Mouse (Mus musculus) kidney, embryonic 14.5 days (tissue): Measurements from ENCODE around the gene Dnal1. TPM values are rescaled to one million over a fixed set of nuclear protein-coding genes. Genes with fewer than 3 reads are reported as not detected.
A peak's percentile ranks its signal among the peaks of the same experiment; 100 is the strongest.
"Not testable (repeated sequence)": the region's sequence is repeated elsewhere in the genome, so short reads cannot be mapped to it uniquely, and the experiment has no call there.

Source experiments
- ATAC-seq: fragments of 200-750 bp; cut with Nextera tagmentation; 2 replicates; pipeline ENCODE4 v1.8.0; 2017; ENCODE audit warnings: moderate number of reproducible peaks, mild to moderate bottlenecking, moderate TSS enrichment, moderate library complexity; ENCODE audit not compliant: low FRiP score, low TSS enrichment
- H3K27ac ChIP-seq: fragments of 300-500 bp; sonication (generic); 2 replicates; pipeline ENCODE4 v1.5.1; 2014; ENCODE audit warnings: low read depth, mild to moderate bottlenecking, low read length, moderate library complexity, mixed read lengths
- H3K27me3 ChIP-seq: fragments of 300-500 bp; sonication (generic); 2 replicates; pipeline ENCODE4 v1.6.1; 2014; ENCODE audit warnings: mild to moderate bottlenecking, low read length; ENCODE audit not compliant: control insufficient read depth, insufficient read depth
- H3K36me3 ChIP-seq: fragments of 300-500 bp; sonication (generic); 2 replicates; pipeline ENCODE4 v1.6.1; 2014; ENCODE audit warnings: low read length, mixed read lengths; ENCODE audit not compliant: control insufficient read depth, insufficient read depth
- H3K4me1 ChIP-seq: fragments of 300-500 bp; sonication (generic); 2 replicates; pipeline ENCODE4 v1.6.1; 2014; ENCODE audit warnings: low read length, mixed read lengths; ENCODE audit not compliant: control insufficient read depth, insufficient read depth
- H3K4me2 ChIP-seq: fragments of 300-500 bp; sonication (generic); replicated peaks from 2 replicates; pipeline ENCODE4 v1.6.1; 2014; ENCODE audit warnings: low read depth, mild to moderate bottlenecking, low read length
- H3K4me3 ChIP-seq: fragments of 300-500 bp; sonication (generic); 2 replicates; pipeline ENCODE4 v1.5.1; 2014; ENCODE audit warnings: mild to moderate bottlenecking, low read length
- H3K9ac ChIP-seq: fragments of 300-500 bp; sonication (generic); 2 replicates; pipeline ENCODE4 v1.6.1; 2014; ENCODE audit warnings: low read depth, mild to moderate bottlenecking, low read length, moderate library complexity
- H3K9me3 ChIP-seq: fragments of 300-500 bp; sonication (generic); 2 replicates; pipeline ENCODE4 v1.6.1; 2016; ENCODE audit warnings: low read length; ENCODE audit not compliant: control insufficient read depth
- WGBS: fragments of 180-500 bp; shearing (Covaris S2); extraction: QIAGEN DNeasy Blood & Tissue Kit; methylation state at CpG from one replicate; pipeline ENCODE4 v1.1.7; 2014; 5-methylcytosine and 5-hydroxymethylcytosine counted together
- polyA plus RNA-seq: library from polyadenylated mRNA; unstranded; fragments of >200 nt; fragmentation: Nextera tagmentation; extraction: Ambion mirVana; gene quantifications from 2 replicates; pipeline ENCODE4 v1.2.1, GENCODE M21; 2014

Gene Dnal1
- polyA plus RNA-seq, 1 experiment from 2014 or later, result 5.1 TPM

DNA sequence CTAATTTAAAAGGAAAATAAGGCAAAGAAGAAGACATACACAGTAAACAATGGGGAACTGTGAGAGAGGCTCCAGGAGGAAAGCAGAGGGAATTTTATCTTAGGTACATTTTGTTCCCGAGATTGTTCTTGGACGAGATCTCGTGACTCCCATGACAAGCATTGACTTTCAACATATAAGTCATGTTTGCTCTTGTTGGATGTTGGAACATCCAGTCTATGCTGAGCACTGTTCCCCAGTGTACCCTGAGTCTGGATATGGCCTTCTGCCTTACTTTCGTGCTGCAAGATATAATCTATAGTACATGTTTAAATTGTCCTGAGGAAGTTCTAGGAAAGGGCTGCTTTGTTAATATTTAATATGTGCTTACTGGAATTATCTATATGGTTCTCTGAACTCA, 29.6 kb upstream of the Dnal1 start:
- WGBS, result 78% methylated on average over 4 of the region's 4 CpGs

DNA sequence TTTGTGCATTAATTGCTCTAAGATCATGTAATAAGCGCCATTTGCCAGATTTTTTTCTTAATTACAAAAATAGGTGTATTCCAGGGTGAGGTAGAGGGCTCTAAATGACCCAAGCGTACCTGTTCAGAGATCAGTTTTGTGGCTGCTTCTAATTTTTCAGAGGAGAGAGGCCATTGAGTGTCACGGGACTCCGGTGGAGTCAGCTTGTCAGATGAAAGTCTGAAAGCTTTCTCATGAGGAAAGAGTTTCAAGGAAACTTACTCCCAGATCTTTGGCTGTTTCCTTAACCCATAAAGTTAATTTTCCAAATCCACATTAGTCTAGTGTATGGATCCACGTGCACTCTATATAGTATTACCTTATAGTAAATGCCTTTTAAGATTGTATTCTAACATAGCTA, 19.5 kb upstream of the Dnal1 start:
- H3K4me2 ChIP-seq, H3K27me3 ChIP-seq, H3K36me3 ChIP-seq, ATAC-seq, H3K9ac ChIP-seq, H3K9me3 ChIP-seq, H3K27ac ChIP-seq, H3K4me1 ChIP-seq, H3K4me3 ChIP-seq: not testable (repeated sequence)
- 95% methylated on average over 5 of the region's 5 CpGs for WGBS

More for the DNA sequence above, 29.6 kb upstream of the Dnal1 start:
- no peaks in the 10 kb centered on the region for H3K27me3 ChIP-seq
- no peaks in the 10 kb centered on the region for H3K4me1 ChIP-seq
- no peak overlapping the region for H3K4me2 ChIP-seq
- no peak overlapping the region for H3K27ac ChIP-seq
- H3K4me3 ChIP-seq, result no peak overlapping the region
- H3K9me3 ChIP-seq, result peaks cover 7% of the 10 kb centered on the region; the same call in 1 of the 2 replicates
- H3K36me3 ChIP-seq, result no peaks in the 10 kb centered on the region
- ATAC-seq, result no peak
- H3K9ac ChIP-seq, result no peak overlapping the region

DNA sequence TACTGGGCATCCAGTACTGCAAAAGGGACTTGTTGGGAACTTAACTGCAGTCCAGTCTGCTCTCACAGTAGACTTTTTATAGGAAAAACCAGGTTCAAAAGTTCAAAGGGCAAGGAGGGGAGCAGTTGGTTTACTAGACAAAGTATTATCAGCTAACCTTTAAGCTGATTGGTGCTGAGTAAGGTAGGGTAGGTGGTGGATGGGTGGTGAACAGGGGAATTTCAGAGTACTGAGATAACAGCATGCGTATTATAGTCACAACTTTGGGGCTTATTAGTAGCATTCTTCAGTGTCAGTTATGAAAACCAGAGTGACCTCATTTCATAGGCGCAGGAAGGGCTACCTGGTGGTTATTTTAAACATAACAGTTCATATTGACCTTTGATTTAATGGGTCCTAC, 14.6 kb upstream of the Dnal1 start:
- WGBS, result 97% methylated on average over 2 of the region's 2 CpGs
- peaks cover 3% of the 10 kb centered on the region; the same call in 1 of the 2 replicates for H3K9me3 ChIP-seq

DNA sequence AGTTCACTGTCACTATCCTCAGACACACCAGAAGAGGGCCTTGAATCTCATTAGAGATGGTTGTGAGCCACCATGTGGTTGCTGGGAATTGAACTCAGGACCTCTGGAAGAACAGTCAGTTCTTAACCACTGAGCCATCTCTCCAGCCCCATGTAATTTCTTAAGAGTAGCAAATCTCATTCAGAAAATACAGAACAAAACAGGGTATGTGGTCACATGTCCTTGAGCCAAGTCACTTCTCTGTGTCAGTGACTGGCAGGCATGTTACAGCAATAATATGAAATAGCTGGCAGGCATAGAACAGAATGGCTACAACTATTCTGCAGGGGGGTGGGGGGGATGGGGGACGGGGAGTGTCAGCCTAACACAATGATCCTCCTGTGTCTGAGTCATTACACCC, 14.1 kb upstream of the Dnal1 start:
- Histone ChIP-seq H3K4me2 (0 out of 2 replicates have a peak overlapping the region, but pooled peaks have one; percentile 78), H3K4me3 (no peak overlapping the region), H3K4me1 (no peaks in the 10 kb centered on the region), H3K9me3 (peaks cover 3% of the 10 kb centered on the region; the same call in 1 of the 2 replicates), H3K36me3 (no peaks in the 10 kb centered on the region), H3K9ac (no peak overlapping the region), H3K27ac (no peak overlapping the region), H3K27me3 (no peaks in the 10 kb centered on the region)
- WGBS, result 50% methylated on average over 1 of the region's 1 CpGs
- no peak for ATAC-seq

More for the DNA sequence above, 14.6 kb upstream of the Dnal1 start:
- H3K27ac ChIP-seq, result no peak overlapping the region
- H3K4me3 ChIP-seq, result no peak overlapping the region
- H3K4me2 ChIP-seq, result no peak overlapping the region
- H3K36me3 ChIP-seq, result no peaks in the 10 kb centered on the region
- H3K9ac ChIP-seq, result no peak overlapping the region
- no peak for ATAC-seq
- no peaks in the 10 kb centered on the region for H3K27me3 ChIP-seq
- H3K4me1 ChIP-seq, result no peaks in the 10 kb centered on the region

DNA sequence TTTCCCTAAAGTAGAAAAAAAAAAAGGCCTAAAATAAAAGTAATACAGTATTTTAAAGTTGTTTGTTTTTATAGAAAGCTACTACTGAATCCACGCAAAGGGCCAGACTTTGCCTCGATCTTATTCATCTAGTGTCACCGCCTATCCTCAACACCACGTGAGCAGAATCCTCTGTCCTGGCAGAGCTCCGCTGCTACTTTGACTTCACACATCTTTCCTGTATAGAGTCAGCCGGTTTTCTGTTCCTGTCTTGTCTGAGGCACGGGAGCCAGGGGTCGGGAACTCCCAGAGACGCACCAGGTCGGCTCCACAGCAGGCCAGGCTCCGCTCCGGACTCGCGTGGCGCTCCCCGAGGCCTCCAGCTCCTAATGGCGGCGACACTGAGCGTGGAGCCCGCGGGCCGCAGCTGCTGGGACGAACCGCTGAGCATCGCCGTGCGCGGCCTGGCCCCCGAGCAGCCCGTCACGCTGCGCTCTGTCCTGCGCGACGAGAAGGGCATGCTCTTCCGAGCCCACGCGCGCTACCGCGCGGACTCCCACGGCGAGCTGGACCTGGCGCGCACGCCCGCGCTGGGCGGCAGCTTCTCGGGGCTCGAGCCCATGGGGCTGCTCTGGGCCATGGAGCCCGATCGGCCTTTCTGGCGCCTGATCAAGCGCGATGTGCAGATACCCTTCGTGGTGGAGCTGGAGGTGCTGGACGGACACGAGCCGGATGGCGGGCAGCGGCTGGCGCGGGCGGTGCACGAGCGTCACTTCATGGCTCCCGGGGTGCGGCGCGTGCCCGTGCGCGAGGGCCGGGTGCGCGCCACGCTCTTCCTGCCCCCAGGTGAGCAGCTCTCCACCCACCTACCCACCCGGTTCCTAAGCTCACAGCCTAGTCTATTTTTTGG, 13.3 kb upstream of the Dnal1 start, which contains the start of gene Acot6:
TSS of gene Acot6 (plus strand) at position 51 of the 889 bp plus-strand sequence.
- not testable (repeated sequence) for H3K9me3 ChIP-seq, H3K27me3 ChIP-seq, H3K27ac ChIP-seq, H3K36me3 ChIP-seq, H3K4me1 ChIP-seq
- under 1% methylated on average over 49 of the region's 80 CpGs for WGBS
- peak within 1 kb of the TSS; percentile 65 for H3K9ac ChIP-seq
- peak within 1 kb of the TSS; percentile 78 for H3K4me2 ChIP-seq
- H3K4me3 ChIP-seq, result peak within 1 kb of the TSS; percentile 50
- ATAC-seq, result peak; percentile 76

DNA sequence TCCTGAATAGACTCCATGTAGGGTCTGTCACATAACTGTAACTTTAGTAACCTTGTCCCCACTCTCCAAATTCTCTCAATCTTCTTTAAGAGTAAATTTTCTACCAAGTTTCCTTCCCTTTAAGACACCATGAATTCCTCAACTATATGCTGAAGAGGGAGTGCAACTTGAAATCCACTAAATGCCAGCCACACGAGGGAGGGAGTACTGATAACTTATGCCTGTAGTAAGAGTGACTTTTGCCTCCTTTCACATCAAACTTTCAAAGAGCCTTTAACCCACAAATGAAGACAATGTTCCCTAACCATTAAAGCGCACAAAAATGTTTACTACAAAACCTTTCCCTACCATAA, 12.7 kb upstream of the Dnal1 start:
- H3K9ac ChIP-seq, result peak overlapping the region; percentile 65; the same call in 1 of the 2 replicates
- no peaks in the 10 kb centered on the region for H3K36me3 ChIP-seq
- WGBS, result 49% methylated on average over 2 of the region's 2 CpGs
- no peaks in the 10 kb centered on the region for H3K9me3 ChIP-seq
- no peak for ATAC-seq
- peak overlapping the region; percentile 50 for H3K4me3 ChIP-seq
- no peaks in the 10 kb centered on the region for H3K27me3 ChIP-seq
- H3K4me2 ChIP-seq, result peak overlapping the region; percentile 78
- no peaks in the 10 kb centered on the region for H3K4me1 ChIP-seq
- no peak overlapping the region for H3K27ac ChIP-seq

DNA sequence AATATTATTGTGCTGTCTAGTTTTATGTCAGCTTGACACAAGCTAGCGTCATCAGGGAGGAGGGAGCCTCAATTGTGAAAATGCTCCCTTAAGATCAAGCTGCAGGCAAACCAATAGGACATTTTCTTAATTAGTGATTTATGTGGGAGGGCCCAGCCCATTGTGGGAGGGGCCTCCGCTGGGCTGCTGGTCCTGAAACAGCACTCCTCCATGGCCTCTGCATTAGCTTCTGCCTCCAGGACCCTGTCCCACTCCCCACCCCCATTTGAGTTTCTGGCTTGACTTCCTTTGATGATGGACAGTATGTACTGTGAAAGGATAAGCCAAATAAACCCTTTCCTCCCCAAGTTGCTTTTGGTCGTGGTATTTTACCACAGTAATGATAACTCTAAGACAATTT, 7.2 kb upstream of the Dnal1 start:
- ATAC-seq, result no peak
- no peaks in the 10 kb centered on the region for H3K9me3 ChIP-seq
- H3K27me3 ChIP-seq, result no peaks in the 10 kb centered on the region
- H3K4me1 ChIP-seq, result no peaks in the 10 kb centered on the region
- no peak overlapping the region for H3K27ac ChIP-seq
- 57% methylated on average over 3 of the region's 3 CpGs for WGBS
- H3K4me2 ChIP-seq, result no peak overlapping the region
- no peak overlapping the region for H3K9ac ChIP-seq
- no peaks in the 10 kb centered on the region for H3K36me3 ChIP-seq
- H3K4me3 ChIP-seq, result no peak overlapping the region

DNA sequence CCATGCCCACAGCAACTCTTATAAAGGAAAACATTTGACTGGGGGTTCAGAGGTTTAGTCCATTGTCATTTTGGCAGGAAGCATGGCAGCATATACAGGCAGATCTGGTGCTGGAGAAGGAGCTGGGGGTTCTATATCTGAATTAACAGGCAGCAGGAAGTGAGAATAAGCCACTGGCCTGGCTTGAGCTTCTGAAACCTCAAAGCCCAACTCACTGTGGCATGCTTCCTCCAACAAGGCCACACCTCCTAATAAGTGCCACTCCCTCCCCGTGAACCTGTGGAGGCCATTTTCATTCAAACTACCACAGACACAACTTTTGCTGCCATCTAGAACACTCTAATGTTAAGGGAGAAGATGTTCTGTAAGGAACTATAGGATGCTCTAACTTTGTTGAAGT, 6.5 kb upstream of the Dnal1 start:
- Histone ChIP-seq H3K4me3 (no peak overlapping the region), H3K27me3 (no peaks in the 10 kb centered on the region), H3K36me3 (no peaks in the 10 kb centered on the region), H3K9ac (no peak overlapping the region), H3K4me2 (no peak overlapping the region), H3K9me3 (no peaks in the 10 kb centered on the region), H3K4me1 (no peaks in the 10 kb centered on the region), H3K27ac (no peak overlapping the region)
- 78% methylated on average over 1 of the region's 1 CpGs for WGBS
- ATAC-seq, result no peak

DNA sequence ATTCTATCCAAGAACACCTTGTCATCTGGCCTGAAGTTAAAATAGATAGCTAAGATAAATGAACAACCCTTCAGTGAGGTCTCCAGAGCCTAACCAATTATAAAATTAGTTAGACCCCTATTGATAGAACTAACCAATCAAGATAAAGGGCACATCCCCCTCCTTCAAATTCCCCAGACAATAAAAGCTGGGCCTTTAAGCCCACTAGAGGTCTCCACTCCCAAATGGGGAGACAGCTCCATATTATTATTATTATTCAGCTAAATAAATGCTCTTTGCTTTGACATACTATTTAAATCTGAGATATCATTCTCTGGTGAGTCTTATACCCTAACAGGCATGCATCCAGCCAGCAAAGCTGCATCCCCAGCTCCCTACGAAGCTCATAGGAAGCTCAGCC, 4.2 kb upstream of the Dnal1 start:
- H3K36me3 ChIP-seq, result no peaks in the 10 kb centered on the region
- no peak overlapping the region for H3K9ac ChIP-seq
- 69% methylated on average over 1 of the region's 1 CpGs for WGBS
- peaks cover 4% of the 10 kb centered on the region; the same call in 1 of the 2 replicates for H3K4me1 ChIP-seq
- no peaks in the 10 kb centered on the region for H3K27me3 ChIP-seq
- H3K9me3 ChIP-seq, result no peaks in the 10 kb centered on the region
- H3K27ac ChIP-seq, result no peak overlapping the region
- H3K4me3 ChIP-seq, result no peak overlapping the region
- no peak overlapping the region for H3K4me2 ChIP-seq
- no peak for ATAC-seq
